Mouse (Mus musculus) heart, adult 10 weeks (tissue): Measurements from ENCODE around the gene Gm19668. TPM values are rescaled to one million over a fixed set of nuclear protein-coding genes. Genes with fewer than 3 reads are reported as not detected.

Experiments used
- polyA plus RNA-seq: library from polyadenylated mRNA; stranded (reverse); fragments of 350-450 nt; fragmentation: Illumina TruSeq; extraction: RNeasy Lipid Tissue Mini Kit (QIAGEN cat#74804); gene quantifications from one replicate; pipeline ENCODE4 v1.2.3, GENCODE M21; 2014; ENCODE audit warnings: low read depth, low replicate concordance

Gene Gm19668
- polyA plus RNA-seq, result not detected

GRCm38 (mm10) chr10:77798921-77799508 lies at the start of gene Gm19668:
Gene Gm19668, minus strand, starts transcription at chr10:77799133.

DNA sequence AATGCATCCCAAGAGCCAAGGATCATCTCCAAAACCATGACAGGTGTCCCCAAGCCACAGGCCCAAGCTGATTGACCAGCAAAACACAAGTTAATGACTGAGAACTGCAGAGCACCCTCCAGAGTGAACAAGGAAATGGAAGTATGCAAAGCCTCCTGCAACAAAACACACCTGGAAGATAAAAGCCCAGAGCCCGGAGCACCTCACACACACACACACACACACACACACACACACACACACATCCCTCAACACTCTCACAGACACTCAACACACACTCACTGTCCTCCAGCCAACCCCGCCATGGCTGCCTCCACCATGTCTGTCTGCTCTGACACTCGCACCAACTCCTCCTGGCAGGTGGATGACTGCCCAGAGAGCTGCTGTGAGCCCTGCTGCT lies 47.6 kb upstream of the Gm19668 start, which contains the start of gene Gm36176:
Gm36176 (plus strand) TSS at position 301 of the 400 bp plus-strand sequence.

GRCm38 (mm10) chr10:77835647-77836046 lies 36.7 kb upstream of the Gm19668 start, which contains the start of gene Krtap10-10:
Gene Krtap10-10, plus strand, starts transcription at chr10:77835947.

GRCm38 (mm10) chr10:77826951-77827350 lies 28.0 kb upstream of the Gm19668 start, which contains the start of gene Krtap10-4:
Gene Krtap10-4, minus strand, starts transcription at chr10:77827095.

GRCm38 (mm10) chr10:77814382-77814781 lies 15.4 kb upstream of the Gm19668 start, which contains the start of gene Gm2696:
Gene Gm2696, plus strand, starts transcription at chr10:77814682.

GRCm38 (mm10) chr10:77811743-77812142 lies 12.8 kb upstream of the Gm19668 start, which contains the start of gene Gm9507:
Gene Gm9507, minus strand, starts transcription at chr10:77811843.

GRCm38 (mm10) chr10:77794976-77795375 lies 4.0 kb downstream of the Gm19668 start, which contains the start of gene Gm9639:
Gene Gm9639, minus strand, starts transcription at chr10:77795076.

DNA sequence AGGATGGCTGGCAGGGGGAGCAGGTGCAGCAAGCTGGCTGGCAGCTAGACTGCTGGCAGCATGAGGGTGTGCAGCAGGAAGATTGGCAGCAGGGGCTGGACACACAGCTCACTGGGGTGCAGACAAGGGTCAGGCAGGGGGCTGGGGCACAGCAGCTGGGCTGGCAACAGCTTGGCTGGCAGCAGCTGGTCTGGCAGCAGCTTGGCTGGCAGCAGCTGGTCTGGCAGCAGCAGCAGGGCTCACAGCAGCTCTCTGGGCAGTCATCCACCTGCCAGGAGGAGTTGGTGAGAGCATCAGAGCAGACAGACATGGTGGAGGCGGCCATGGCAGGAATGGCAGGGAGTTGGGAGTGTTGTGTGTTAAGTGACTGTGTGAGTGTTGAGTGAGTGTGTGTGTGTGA lies 11.1 kb downstream of the Gm19668 start, which contains the start of gene Gm7137:
Gm7137 (minus strand) TSS at position 325 of the 400 bp plus-strand sequence.

DNA sequence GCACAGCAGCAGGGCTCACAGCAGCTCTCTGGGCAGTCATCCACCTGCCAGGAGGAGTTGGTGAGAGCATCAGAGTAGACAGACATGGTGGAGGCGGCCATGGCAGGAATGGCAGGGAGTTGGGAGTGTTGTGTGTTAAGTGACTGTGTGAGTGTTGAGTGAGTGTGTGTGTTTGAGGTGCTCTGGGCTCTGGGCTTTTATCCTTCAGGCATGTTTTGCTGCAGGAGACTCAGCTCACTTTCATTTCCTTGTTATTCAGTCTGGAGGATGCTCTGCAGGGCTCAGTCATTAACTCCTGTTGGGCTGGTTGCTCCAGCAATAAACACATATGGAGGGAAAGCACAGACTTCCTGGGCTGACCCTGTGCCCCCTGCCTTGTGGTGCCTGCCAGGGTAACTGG lies 16.5 kb downstream of the Gm19668 start, which contains the start of gene Gm3250:
Gm3250 (minus strand) TSS at position 101 of the 400 bp plus-strand sequence.

DNA sequence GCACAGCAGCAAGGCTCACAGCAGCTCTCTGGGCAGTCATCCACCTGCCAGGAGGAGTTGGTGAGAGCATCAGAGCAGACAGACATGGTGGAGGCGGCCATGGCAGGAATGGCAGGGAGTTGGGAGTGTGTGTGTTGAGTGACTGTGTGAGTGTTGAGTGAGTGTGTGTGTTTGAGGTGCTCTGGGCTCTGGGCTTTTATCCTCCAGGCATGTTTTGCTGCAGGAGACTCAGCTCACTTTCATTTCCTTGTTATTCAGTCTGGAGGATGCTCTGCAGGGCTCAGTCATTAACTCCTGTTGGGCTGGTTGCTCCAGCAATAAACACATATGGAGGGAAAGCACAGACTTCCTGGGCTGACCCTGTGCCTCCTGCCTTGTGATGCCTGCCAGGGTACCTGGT lies 22.1 kb downstream of the Gm19668 start, which contains the start of gene Gm7138:
Gm7138 (minus strand) TSS at position 101 of the 400 bp plus-strand sequence.

DNA sequence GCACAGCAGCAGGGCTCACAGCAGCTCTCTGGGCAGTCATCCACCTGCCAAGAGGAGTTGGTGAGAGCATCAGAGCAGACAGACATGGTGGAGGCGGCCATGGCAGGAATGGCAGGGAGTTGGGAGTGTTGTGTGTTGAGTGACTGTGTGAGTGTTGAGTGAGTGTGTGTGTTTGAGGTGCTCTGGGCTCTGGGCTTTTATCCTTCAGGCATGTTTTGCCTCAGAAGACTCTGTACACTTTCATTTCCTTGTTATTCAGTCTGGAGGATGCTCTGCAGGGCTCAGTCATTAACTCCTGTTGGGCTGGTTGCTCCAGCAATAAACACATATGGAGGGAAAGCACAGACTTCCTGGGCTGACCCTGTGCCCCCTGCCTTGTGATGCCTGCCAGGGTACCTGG lies 27.7 kb downstream of the Gm19668 start, which contains the start of gene Gm3238:
Gm3238 (minus strand) TSS at position 101 of the 400 bp plus-strand sequence.

DNA sequence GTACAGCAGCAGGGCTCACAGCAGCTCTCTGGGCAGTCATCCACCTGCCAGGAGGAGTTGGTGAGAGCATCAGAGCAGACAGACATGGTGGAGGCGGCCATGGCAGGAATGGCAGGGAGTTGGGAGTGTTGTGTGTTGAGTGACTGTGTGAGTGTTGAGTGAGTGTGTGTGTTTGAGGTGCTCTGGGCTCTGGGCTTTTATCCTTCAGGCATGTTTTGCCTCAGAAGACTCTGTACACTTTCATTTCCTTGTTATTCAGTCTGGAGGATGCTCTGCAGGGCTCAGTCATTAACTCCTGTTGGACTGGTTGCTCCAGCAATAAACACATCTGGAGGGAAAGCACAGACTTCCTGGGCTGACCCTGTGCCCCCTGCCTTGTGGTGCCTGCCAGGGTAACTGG lies 39.4 kb downstream of the Gm19668 start, which contains the start of gene Gm3233:
Gm3233 (minus strand) TSS at position 101 of the 400 bp plus-strand sequence.

GRCm38 (mm10) chr10:77751254-77751653 lies 47.7 kb downstream of the Gm19668 start, which contains the start of gene Gm9736:
Gene Gm9736, minus strand, starts transcription at chr10:77751354.

Other genes starting within 250 kb of the Gm19668 start
- 132 TPM for gene Pttg1ip, start 217.4 kb downstream of the Gm19668 start, polyA plus RNA-seq
- 87.1 TPM for gene Sumo3, start 193.0 kb downstream of the Gm19668 start, polyA plus RNA-seq
- gene Gm49325, start 192.9 kb downstream of the Gm19668 start, polyA plus RNA-seq, result not detected
- 65.2 TPM for gene Ube2g2, start 176.9 kb downstream of the Gm19668 start, polyA plus RNA-seq
- not detected for gene Tspear, start 112.6 kb downstream of the Gm19668 start, polyA plus RNA-seq
- not detected for gene Gm19402, start 108.4 kb downstream of the Gm19668 start, polyA plus RNA-seq
- gene Gm9508, start 101.9 kb downstream of the Gm19668 start, polyA plus RNA-seq, result not detected
- not detected for gene Gm10272, start 92.5 kb downstream of the Gm19668 start, polyA plus RNA-seq
- not detected for gene Gm10024, start 87.7 kb downstream of the Gm19668 start, polyA plus RNA-seq
- not detected for gene Gm10142, start 83.3 kb downstream of the Gm19668 start, polyA plus RNA-seq
- not detected for gene Krtap12-1, start 78.5 kb downstream of the Gm19668 start, polyA plus RNA-seq
- gene Gm10100, start 72.6 kb downstream of the Gm19668 start, polyA plus RNA-seq, result not detected
- not detected for gene Gm18596, start 56.5 kb downstream of the Gm19668 start, polyA plus RNA-seq
- gene Gm9736, start 47.8 kb downstream of the Gm19668 start, polyA plus RNA-seq, result not detected
- gene Gm3233, start 39.5 kb downstream of the Gm19668 start, polyA plus RNA-seq, result not detected
- not detected for gene Gm3238, start 27.8 kb downstream of the Gm19668 start, polyA plus RNA-seq
- gene Gm7138, start 22.2 kb downstream of the Gm19668 start, polyA plus RNA-seq, result not detected
- gene Gm3250, start 16.6 kb downstream of the Gm19668 start, polyA plus RNA-seq, result not detected
- not detected for gene Gm7137, start 10.9 kb downstream of the Gm19668 start, polyA plus RNA-seq
- gene Gm9639, start 4.1 kb downstream of the Gm19668 start, polyA plus RNA-seq, result not detected
- gene Gm9507, start 12.7 kb upstream of the Gm19668 start, polyA plus RNA-seq, result not detected
- not detected for gene Gm2696, start 15.5 kb upstream of the Gm19668 start, polyA plus RNA-seq
- gene Krtap10-4, start 28.0 kb upstream of the Gm19668 start, polyA plus RNA-seq, result not detected
- not detected for gene Krtap10-10, start 36.8 kb upstream of the Gm19668 start, polyA plus RNA-seq
- not detected for gene Gm36176, start 47.7 kb upstream of the Gm19668 start, polyA plus RNA-seq
- not detected for gene Gm10318, start 53.7 kb upstream of the Gm19668 start, polyA plus RNA-seq
- not detected for gene Gm3285, start 62.8 kb upstream of the Gm19668 start, polyA plus RNA-seq
- gene Lrrc3, start 103.4 kb upstream of the Gm19668 start, polyA plus RNA-seq, result 0.13 TPM
- gene Trpm2, start 171.4 kb upstream of the Gm19668 start, polyA plus RNA-seq, result 0.55 TPM
- 14.6 TPM for gene 1810043G02Rik, start 179.4 kb upstream of the Gm19668 start, polyA plus RNA-seq
- gene Pfkl, start 210.9 kb upstream of the Gm19668 start, polyA plus RNA-seq, result 73.9 TPM
- not detected for gene Dnmt3l, start 242.8 kb upstream of the Gm19668 start, polyA plus RNA-seq
- not detected for gene Aire, start 244.5 kb upstream of the Gm19668 start, polyA plus RNA-seq